Mouse (Mus musculus) spleen, adult 18-20 months (tissue): ENCODE measurements around the gene Atf6.

Experiments
- DNase-seq, 2 experiments: peaks; one replicate each; pipeline ENCODE4 v3.0.0; 2022; ENCODE audit warnings: mixed read lengths in 2 of 2

Gene Atf6

DNA sequence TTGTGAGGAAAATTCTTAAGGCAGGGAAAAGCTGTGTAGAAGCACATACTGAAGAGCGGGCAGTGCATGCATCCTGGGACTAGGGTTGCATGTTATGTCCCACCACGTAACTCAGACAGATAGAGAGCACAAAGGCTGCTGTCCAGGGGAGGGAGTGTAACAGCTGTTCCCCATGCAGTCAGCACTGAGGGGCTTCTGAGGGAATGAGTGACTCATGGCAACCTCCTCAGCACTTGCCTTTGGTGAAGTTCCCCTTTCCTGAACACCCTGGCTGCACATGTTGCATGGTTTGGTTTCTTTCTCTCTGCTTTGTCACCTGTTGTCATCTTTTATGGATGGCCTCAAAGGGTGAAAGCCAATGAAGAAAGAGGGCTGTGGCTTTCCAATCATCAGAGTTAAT, 165.3 kb downstream of the Atf6 start:
- DNase-seq, result no peak

DNA sequence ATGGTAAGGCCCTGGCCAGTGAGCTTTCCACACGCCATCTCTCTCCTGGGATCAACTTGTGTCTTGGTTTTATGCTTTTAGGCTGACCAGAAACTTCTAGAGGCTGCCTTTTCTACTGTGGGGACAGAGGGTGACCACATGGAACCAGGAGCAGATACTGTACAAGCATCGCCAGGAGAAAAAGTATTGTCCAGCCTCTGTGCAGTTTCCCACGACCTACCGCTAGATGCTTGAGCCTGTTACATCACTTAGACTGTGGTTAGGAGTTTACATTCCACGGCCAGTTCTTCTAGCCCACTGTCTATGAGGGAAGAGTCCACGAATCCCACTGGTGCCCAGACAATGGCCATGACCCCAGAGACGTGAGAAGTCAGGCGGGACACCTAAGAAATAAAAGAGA, 166.0 kb downstream of the Atf6 start:
- no peak for DNase-seq

DNA sequence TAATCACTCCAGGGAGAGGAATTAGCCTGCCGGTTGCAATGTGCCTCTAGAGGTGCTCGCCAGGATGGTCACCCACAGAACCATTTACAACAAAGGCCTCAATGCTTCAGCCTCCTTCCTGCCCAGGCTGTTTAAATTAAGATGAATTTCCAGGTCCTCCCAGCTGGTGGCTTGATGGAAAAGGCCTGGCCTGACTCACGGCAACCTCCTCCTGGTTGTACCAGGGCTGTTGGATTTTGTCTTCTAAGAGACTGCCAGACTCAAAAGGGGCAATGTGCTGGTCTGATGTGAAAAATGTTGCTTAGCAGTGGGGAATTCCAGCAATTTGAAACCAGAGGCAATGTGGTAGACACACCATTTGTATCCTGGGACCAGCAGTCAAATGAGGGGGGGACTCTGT, 166.4 kb downstream of the Atf6 start:
- no peak for DNase-seq

DNA sequence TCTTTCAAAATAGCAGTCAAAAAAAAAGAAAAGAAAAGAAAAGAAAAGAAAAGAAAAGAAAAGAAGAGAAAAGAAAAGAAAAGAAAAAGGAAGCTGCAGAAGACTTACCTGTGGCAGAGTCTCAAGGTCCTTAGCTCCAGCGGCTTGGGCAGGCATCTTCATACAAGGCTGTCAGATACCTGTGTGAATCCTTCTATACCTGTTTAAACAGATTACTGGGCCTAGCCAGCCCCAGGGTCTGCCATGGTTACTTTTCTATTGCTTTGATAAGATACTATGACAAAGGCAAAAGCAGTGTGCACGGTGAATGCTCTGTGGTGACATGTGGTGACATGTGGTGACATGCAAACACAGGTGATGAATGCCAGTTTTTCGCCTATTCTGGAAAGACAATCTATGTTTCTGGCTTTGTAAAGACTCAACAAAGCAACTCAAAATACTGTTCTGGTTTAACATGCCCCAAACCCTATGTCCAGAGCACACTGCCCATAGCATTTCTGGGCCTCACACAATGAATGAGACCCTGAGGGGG, 167.0 kb downstream of the Atf6 start:
- DNase-seq, result no peak

DNA sequence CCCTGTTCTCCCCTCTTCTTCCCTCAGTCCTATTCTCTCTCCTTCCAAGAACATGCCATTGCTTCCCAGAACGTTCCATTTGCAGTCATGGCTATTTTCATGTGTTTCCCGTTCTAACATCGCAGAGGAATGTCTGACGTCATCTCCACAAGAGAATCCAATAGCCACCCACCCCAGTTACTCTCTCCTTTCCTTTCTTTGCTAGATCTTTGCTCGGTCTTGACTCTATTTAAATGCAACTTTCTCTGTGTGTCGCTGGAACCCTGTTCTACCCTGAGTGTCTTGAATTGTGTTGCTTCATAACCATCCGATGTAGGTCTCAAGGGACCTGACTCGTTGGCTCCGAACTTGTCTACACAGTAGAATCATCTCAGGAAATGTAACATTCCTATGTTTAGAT, 168.0 kb downstream of the Atf6 start:
- no peak for DNase-seq

DNA sequence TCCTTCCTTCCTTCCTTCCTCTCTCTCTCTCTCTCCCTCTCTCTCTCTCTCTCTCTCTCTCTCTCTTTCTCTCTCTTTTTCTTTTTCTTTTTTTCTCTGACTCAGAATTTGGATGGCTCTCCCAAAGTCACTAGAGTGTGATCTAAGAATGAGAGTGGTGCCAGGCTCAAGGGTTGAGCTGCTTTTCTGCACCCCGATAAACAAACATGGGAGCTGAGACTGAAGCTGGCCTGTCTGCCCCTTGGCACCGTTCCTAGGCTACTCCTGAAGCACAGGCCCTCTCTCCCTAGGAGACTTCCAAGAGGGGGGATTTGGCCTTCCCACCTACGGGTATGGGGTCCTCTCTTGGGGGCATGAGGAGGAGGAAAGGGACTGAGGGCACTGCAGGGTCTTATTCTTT, 168.8 kb downstream of the Atf6 start:
- no peak for DNase-seq

DNA sequence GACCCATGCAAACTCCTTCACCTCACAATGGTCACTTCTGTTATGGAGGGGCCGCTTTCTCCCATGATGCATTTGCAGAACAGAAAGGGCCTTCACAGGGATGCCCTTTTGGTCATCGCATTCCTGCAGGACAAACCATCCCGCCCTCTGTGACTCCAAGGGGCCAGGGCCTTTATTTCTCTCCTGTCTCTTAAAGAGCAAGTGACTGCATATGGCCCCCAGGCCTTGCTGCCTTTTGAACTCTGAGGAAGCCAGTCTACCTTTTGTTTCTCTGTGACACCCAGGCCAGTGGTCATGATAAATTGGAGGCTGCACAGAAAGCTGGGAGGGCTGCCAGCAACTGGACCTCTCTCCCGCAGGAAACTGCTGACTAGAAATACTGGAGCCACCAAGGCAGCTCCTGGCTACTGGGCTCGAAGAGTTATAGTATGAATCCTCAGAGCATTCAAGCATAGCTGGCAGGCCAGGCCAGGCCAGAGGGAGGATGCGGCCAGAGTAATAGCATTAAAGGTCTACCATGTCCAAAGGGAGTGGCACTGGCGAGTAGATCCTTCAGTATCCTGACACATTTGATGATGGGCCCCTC, 169.7 kb downstream of the Atf6 start:
- no peak for DNase-seq

DNA sequence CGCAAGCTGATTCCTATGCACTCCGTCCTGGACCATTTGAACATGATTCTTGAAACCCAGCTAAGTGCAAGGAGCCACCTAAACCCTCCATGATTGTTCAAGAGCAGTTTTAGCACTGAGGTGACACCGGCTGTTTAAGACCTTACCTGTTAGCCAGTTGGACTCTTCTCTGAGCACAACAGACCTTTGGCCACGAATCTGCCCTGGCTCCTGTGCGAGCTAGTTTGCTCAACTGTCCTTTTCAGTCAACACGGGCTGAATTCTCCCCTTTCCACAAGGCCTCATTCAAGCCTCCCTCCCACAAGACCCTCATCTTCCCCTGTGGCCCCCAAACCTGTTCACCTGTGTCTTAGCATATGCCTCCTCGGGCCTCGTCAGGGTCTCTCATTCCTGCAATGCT, 170.6 kb downstream of the Atf6 start:
- DNase-seq, result no peak

DNA sequence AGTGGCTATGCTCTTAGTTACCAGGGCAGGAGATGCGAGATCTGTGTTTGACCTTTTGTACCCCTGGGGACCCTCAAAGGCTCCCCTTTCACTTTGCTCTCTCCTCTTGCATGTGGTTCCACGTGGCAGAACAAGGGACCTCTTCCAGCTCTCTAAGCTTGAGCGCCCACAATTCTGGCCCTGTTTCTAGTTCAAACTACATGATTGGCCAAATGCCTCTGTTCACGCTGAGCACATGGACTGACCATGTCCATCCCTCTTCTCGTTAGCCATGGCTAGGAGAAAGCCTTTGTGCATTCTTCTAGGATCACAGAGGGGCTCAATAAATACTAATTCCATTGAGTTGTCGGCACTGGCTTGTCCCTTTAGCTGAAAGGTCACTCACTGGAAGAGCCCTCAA, 172.2 kb downstream of the Atf6 start:
- no peak for DNase-seq

DNA sequence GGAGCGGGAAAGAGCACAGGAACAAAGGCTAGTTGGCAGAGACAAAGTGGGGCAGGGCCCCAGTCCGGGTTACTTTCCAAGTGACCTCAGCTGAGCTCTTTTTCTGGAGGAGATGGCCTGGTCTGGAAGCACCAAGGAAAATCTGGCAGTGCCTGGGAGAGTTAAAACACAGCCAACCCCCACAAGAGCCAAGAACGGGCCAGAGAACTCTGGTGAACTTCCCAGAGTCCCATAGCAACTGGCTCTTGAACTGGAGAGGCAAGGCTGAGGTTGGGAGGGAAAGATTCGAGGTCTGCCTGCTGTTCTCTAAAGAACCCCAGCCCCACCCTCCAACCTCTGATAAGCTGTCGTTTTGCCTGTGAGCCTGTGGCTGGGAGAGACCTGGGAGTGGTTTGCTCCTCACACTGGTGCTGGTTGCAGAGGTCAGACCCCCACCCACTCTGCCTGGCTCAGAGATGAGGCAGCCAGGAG, 172.7 kb downstream of the Atf6 start:
- no peak for DNase-seq

DNA sequence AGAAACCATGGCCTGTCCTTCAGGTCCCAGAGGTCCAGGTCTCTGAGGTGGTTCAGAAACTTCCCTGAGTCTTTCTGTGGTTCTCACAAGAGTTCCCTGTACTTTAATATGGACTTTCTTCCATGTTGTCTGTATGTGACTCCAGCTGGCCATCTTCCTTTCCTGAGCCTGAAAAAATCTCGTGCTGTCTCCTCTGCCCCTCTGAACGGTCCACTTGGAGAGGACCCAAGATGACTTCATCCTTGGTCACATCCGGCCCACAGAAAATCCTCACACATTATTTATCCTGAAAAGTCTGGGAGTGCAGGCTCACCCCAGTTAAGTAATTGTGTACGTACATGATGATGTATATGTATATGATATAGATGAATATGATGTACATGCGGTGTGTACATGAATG, 176.3 kb downstream of the Atf6 start:
- DNase-seq, result no peak

DNA sequence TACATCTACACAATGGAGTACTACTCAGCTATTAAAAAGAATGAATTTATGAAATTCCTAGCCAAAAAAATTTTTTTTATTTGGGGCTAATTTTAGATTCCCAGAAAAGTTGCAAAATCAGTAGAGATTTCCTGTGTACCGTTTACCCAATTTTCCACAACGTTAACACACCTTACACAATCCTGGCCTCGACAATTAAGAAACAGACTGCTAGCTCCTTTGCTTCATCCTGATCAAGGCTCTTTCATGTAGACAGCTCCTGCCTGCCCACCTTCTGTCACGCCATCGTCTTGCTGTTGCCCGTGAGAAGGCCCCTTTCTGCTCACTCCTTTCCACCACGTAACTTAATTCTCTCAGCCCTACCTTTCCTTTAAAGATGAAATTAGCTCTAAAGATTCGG, 177.8 kb downstream of the Atf6 start:
- DNase-seq, result no peak

DNA sequence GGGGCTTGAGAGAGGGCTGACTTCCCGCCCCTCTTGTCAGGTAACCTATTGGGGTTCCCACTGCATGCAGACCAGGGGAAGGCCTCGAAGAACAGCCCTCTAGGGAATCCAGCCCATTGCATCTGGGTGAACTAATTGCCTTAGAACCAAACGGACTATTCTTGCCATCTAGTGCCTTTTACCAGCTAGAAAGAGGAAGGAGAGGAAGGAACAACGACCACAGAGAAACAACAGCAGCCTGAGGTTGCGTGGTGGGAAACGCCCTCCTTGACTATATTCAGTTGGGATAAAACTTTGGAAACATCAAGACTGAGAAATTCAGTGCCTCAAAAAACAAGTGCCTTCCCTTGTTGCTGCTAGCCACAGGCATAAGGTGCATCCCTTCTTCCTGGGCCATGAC, 183.7 kb downstream of the Atf6 start:
- no peak for DNase-seq

DNA sequence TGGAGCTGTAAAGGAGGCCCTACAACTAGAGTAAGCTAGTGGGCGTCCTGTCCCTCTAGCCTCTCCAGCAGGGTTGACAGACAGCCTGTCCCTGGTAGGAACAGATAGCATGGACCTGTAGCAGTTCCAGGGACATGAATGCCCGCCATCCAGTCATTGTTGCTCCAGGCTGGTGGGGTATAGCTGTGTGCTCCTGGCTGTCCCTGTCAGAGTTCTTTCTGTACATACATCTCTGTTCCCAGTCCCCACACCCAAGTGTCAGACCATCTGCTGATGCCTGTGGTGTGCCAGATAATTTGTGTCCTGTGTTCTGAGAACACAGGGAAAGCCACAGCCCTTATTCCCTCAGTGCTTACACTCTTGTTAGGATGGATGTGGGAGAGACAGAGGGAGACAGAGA, 187.9 kb downstream of the Atf6 start:
- no peak for DNase-seq

DNA sequence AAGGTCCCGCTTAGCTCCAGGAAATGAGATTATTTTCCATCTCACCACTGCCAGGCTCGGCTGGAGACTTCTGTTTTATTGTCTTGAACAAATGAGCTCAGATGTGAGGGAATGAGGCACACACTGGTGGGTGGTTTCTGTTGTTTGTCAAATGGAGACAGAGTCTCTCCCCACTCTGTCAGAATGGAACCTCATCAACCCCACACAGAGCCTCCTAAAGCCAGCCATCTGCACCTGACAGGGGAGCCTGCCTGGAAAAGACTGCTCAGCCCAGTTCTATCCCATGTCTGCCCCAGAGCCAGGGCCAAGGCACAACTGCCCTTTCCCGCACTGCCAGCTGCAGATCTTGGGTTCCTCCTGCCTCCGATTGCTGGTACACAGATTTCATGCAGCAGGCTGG, 188.7 kb downstream of the Atf6 start:
- no peak for DNase-seq

DNA sequence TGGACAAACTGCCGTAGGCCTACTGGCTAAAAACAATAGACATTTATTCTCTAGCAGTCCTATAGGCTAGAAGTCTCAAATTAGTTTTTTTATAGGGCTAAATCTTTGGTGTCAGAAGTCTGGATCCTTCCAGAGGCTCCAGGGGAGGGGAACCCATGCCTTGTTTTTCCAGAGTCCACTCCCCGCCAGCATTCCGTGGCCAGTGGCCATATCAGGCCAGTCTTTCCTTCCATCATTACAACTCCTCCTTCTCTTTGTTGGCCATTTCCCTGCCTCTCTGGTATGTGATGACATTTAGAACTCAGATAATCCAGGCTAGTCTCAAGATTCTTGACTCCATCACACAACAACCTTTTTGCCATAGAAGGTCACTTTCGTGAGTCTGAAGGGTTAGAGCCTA, 189.9 kb downstream of the Atf6 start:
- DNase-seq, result no peak

DNA sequence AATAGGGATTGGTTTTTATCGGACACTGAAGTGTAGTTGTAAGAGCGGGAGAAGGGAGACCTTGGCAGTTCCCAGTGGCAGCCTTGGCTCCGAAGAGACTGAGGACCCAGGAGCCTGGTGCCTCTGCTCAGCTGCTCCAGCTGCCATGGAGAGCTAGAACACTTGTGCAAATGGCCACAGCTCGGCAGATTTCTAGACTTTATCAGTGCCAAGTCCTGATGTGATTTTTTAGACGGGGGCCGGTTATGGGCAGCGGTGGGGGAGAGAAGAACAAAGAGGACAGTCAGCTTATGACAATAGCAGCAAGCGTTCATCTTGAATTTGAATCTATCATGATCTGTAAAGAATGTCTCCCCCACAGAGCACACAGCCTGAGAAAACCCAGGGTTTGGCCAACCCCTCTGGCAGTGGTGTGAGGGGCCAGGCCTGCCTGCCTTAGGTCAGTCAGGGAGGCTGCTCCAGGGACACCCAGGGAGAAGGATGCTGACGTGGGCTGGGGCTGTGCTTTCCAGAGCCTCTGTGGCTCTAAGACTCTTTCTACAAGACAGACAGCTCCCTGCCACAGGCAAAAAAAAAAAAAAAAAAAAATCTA, 193.3 kb downstream of the Atf6 start:
- no peak for DNase-seq

DNA sequence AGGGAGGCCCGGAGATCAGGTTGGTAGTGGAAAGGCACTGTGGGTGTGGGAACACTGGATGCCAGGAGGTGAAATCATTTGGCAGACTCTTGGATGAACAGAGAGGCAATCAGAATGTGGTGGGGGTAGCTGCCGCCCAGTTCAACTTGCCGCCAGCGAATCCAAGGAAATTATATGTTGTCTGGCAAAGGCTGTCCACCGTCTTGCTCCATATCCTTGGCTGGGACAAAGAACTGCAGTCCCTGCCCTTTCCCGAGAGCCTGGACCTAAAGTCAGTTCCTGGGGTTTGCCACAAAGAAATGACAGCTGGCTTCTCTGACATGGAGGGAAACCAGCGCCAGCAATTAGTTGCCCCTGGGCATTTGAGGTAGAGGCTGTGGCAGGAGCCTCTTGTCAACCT, 202.4 kb downstream of the Atf6 start:
- no peak for DNase-seq

DNA sequence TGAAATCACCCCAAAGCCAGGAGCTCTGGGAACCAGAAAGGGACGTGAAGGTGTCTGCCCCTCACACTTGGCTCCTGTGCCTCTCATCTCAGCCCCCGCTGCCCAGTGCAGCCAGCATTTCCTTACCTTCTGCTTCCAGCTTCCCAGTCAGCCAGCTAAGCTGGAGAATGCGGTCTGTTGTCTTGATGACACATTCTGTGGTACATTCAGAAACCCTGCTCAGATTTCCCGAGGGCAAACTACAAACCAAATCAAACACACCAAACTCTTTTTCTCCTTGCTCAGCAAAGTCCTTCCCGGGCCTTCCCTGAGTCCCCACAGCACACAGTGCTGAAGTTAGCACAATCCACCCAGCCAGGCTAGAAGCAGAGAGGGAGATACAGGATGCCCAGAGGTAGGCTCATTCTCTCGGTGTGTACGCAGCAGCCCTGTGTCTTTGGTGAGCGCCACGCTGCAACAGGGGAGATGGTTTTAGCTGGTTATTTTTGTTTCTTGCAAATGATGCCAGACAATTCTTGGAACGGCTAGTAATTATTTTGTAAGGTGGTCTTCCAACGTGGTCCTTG, 202.9 kb downstream of the Atf6 start:
- DNase-seq, result no peak

DNA sequence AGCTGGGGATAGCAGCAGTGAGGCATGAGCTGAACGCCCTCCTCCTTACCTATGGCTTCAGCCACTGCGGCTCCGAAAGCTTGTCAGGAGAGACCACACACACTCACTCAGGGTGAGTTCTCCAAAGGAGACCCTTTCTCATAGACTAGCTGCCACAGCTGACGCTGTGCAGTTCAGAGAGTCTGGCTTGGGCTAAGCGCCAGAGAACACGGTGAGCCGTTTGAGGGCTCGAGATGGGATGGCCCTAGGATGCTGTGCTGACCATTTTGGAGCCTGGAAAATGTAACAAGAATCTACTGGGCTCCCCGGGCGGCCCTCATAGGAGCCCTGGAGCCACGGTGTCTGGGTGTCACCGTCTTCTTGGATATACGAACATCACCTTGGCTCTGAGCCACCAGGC, 208.3 kb downstream of the Atf6 start:
- no peak for DNase-seq

DNA sequence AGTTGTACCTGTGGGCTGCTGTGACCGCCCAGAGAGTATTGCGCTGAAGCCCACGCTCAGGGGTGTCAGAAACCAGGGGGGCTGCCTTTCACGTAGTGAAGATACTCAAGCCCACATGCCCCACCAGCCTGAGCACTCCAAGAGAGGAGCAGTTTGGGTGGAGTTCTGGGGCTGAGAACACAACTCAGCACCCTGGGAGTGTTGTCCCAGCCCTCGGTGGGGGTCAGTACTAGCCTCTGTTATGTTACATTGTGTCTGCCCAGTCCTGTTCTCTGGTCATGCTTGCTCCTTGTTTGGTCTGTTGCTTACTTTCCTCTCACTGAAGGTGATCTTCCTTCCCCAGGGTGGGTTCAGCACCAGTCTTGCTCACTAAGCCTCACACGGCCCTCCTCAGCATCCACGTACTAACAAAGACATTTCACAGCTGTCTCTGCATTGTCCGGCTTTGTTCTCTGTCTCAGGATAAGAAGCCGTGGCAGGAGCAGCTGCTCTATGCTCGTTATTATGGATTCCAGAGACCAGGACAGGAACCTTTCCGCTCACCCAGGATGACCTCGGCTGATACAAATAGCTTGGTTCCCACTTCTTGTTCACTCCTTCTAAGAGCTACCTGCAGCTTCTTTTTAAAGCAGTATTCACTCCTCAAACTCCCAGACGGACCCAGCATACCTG, 209.8 kb downstream of the Atf6 start:
- no peak for DNase-seq

DNA sequence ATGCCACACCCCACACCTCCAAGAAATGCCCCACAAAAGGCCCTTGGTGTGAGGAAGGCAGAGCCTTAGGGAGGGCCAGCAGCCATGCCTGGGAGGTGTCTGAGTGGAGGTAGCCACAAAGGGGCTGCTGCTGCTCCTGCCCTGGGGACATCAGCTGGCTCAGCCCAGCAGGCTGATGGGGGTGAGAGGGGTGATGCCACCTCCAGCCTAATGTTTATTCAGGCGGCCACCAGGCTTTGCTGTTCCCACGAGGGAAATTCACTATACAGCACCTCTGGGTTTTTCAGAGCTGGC, 210.4 kb downstream of the Atf6 start:
- no peak for DNase-seq

DNA sequence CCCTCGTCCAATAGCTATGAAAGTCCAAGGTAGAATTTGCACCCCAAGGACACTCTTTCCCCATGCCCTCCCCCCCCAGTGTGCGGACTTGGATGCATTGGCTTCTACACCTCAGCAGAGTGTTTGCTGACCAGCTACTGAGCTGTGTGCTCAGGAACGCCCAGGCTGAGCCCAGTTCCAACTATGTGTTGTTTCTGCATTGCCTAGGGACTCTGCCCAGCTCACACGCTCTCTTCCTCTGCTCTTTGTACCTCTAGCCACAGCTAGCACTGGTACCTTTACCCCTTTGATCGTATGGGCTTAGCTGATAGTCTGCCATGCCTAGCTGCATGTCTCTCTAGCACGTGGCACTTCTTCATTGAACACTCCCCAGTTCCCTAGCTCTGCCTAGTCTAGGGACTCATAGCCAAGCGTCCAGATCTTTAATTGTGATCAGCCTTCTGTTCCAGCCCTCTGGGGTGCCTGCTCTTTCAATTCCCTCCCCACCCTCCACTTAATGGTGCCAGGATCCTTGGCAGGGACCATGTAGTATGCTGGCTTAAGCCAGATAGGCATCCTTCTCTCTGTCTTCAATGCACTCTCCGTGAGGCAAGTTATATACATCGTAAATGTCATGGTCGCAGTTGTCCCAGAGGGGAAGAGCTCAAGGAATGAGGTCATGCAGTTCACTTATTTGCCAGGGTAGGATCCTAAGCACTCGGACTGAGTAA, 210.9 kb downstream of the Atf6 start:
- no peak for DNase-seq
